Mouse (Mus musculus): Measurements from ENCODE around the gene Zfp36.

DNA sequence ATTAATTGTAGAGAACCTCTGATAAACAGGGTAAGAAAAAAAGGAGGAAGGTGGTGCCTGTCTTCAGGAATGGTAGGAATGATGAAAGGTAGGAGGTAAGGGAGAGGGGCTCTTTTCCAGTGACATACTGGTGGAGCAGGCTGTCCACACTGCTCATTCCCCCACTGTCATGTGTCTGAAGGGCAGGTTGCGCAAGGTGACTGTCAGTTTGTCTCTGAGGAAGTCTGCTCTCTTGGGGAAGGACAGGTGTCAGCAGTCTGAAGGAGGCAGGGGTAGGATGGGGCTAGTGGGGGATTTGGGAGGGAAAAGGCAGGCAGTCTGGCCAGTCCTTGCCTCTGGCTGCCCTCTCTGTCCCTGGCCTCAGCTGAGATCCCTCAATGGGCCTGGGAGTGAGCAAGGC is 21.0 kb upstream of the Zfp36 start:
- TF ChIP-seq CTCF (IDR thresholded peaks at IDR 0.05; ENCODE audit: low read depth) (no peak), EP300 (IDR thresholded peaks at IDR 0.05; ENCODE audit: low read depth) (no peak)

Data from heart, postnatal 0 days (tissue).